Mouse (Mus musculus) right cerebral cortex, adult 18-20 months (tissue): ENCODE data around the gene Meltf.

Experiments used
- DNase-seq: peaks from one replicate; pipeline ENCODE4 v3.0.0; 2022; ENCODE audit warnings: mixed read lengths

Meltf gene

DNA sequence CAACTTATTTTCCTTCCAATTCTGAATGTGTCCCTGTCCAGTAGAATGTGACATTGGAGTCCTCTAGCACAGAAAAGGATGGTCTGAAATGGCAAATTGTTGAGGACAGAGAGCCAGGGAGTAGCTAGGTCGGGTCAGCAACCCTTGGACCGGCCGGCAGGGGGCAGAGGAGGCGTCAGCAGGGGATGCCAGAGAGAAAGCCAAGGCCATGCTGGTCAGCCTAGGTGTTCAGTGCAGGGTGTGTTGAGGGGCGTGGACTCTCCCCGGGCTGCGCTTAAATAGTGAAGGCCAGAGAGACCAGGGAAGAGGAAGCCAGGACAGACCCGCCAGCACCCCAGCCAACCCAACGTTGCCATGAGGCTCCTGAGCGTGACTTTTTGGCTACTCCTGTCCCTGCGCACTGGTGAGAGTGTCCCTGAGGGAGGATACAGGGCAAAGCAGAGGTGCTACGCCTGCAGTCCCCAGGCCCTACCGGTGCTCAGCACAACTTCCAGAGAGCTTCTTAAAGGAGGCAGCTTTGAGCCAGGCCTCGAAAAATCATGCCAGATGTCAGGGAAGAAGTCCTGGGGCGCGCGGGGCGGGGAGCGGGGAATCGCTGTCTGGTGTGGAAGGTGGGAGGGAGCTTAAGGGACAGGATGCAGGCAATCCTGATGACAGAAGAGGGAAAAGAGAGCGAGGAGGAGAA, at the start of gene Meltf:
Gene Meltf (plus strand): TSS at position 238 of the 685 bp plus-strand sequence.
- DNase-seq, result no peak

- no peak for DNase-seq
Observed at GRCm38 (mm10) chr16:31830726-31831125, 47.9 kb upstream of the Meltf start.

- DNase-seq, result no peak
Observed at GRCm38 (mm10) chr16:31832630-31833422, 45.8 kb upstream of the Meltf start.

GRCm38 (mm10) chr16:31834011-31834584, 44.5 kb upstream of the Meltf start:
- no peak for DNase-seq

DNA sequence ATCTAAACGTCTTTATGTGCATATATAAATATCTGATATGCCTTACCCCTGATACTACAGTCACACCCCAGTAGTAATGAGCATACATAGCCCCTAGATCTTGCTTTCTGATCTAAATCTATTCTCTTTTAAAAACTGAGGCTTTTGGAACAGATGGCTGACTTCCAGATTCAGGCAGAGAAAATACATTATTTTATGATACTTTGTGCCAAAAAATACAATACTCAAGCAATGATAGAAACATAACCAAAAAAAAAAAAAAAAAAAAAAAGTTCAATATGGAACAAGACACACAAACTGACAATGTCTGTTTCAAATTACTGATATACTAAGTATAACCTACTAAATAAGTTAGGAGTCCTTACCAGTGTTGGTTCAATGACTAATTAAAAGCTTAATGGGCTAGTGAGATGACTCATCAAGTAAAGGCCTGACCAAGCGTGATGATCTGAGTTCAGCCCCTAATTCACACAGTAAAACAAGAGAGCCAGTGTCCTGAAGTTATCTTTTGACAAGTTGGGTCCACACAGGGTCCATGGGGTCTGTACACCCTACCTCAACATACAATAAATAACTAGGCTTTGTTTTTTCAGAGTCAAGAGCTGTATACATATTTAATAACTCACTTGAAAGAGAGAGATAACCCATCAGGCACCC, 43.8 kb upstream of the Meltf start:
- no peak for DNase-seq

- DNase-seq, result no peak
Observed at GRCm38 (mm10) chr16:31837362-31837761, 41.2 kb upstream of the Meltf start.

- DNase-seq, result no peak
Observed at GRCm38 (mm10) chr16:31844246-31844645, 34.4 kb upstream of the Meltf start.

- no peak for DNase-seq
Observed at GRCm38 (mm10) chr16:31846763-31847162, 31.8 kb upstream of the Meltf start.

DNA sequence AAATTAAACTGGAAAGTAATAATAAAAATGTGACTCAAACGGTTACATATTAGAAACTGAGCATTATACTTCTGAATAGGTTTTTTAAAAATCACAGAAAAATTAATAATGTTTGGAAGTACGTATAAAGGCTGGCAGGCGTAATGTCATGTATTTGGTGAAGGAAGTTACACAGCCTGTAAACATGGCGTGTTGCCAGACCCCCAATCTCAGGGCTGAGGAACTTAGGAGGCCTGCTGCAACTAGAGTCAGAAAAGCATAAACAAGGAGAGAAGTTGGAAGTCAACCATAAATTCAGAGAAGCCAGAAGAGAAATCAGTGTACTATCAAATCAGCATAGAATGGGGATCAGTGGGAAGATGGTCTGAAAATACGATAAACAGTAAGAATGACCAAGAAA, 14.7 kb upstream of the Meltf start:
- no peak for DNase-seq

DNA sequence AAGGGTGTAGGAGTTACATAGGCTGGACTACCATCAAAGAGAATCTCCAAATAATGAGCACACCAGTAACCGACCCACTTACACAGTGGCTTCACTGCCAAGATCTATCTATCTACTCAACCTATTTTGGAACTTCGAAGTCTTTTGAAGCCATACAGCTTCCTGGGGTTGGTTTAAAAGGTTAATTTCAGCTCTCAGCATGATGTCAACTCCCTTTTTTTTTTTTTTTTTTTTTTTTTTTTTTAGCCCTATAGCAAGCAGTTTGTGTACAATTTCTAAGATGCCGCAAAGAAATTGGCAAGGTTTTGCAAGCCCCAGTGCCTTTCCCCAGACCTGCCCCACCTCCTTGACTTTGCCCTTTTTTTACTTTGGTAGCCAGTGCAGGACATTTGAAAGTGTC, 13.4 kb upstream of the Meltf start:
- DNase-seq, result no peak

GRCm38 (mm10) chr16:31866911-31867310, 11.7 kb upstream of the Meltf start:
- DNase-seq, result no peak

- DNase-seq, result no peak
Observed at GRCm38 (mm10) chr16:31867736-31868135, 10.9 kb upstream of the Meltf start.

- no peak for DNase-seq
Observed at GRCm38 (mm10) chr16:31873721-31874120, 4.9 kb upstream of the Meltf start.

- DNase-seq, result no peak
Observed at GRCm38 (mm10) chr16:31875391-31875790, 3.2 kb upstream of the Meltf start.

DNA sequence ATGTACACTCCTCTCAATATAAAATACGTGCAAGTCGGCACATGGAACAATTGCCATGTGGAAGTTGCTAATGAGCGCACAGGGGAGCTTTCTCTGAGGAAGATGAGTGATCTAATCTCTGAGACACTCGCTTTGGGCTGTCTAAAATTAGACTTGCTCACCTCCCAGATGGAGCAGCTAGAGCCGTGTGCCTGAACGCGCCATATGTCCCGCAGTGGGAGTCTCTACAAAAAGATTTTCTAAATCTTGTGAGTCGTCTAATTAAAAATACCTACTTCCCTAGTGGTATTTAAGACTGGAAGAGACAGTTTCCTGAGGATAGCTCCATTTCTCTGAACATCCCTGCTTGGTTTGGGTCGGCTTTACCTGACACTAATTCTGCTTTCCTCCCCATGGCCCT, 2.2 kb upstream of the Meltf start:
- peak; percentile 90 for DNase-seq

- DNase-seq, result no peak
Observed at GRCm38 (mm10) chr16:31878052-31878451, 558 bp upstream of the Meltf start.

DNA sequence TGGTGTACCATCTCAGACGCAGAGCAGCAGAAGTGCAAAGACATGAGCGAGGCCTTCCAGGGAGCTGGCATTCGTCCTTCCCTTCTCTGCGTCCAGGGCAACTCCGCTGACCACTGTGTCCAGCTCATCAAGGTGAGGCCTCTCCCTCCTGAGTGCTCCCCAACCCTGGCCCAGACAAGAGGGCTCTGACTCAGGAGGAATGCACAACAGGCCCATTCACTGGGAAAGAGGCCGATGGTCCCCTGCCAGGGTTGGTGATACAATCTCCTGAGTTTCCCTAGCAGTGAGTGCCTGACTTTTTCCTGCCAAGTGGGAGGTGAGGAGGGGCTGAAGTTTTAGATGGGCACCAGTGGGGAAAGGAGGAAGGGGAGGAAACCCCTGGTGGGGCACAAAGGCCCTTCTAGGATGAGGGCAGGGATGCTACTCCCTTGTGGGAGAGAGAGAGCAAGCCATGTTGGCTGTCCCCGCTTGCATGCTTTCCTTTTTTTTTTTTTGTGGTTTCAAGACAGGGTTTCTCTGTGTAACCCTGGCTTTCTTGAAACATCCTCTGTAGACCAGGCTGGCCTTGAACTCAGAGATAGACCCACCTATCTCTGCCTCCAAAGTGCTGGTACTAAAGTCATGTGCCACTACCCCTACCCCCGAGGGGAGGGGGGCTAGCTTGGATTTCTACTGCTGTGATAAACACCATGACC, 1.7 kb downstream of the Meltf start:
- DNase-seq, result no peak

- DNase-seq, result no peak
Observed at GRCm38 (mm10) chr16:31882381-31882908, 3.8 kb downstream of the Meltf start.

DNA sequence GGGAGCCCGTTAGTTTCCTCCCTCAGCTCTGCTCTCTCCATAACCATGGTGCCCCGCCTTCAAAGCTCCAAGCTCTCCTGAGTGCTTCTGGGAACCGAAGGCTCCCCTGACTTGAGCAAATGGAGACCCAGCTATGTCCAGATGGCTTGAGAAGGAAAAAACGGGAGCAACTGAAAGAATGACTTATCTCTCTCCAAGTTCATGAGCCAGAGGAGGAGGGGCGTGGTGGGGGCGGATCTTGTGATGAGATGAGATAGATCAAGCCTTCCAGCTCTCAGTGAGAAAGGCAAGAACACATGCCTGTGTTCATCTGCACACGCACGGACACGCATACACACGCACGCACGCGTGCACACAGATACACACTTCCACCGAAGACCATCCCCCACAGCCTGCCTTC, 4.7 kb downstream of the Meltf start:
- peak; percentile 74 for DNase-seq

- DNase-seq, result no peak
Observed at GRCm38 (mm10) chr16:31883902-31884301, 5.3 kb downstream of the Meltf start.

- no peak for DNase-seq
Observed at GRCm38 (mm10) chr16:31890907-31891306, 12.3 kb downstream of the Meltf start.

- DNase-seq, result no peak
Observed at GRCm38 (mm10) chr16:31893396-31894141, 15.0 kb downstream of the Meltf start.
